Mouse (Mus musculus) embryonic fibroblast, embryonic 13.5 days (primary cell): ENCODE results near the gene Parp1.

Source experiments
- CTCF ChIP-seq: IDR thresholded peaks from 2 replicates; pipeline ENCODE4 v1.5.1; 2011; ENCODE audit warnings: mild to moderate bottlenecking, control low read depth, low read length, moderate library complexity, borderline replicate concordance; ENCODE audit not compliant: insufficient read depth
- POLR2A ChIP-seq: IDR thresholded peaks from 2 replicates; pipeline ENCODE4 v1.6.1; 2011; ENCODE audit warnings: low read depth, mild to moderate bottlenecking, control low read depth, low read length, moderate library complexity

GRCm38 (mm10) chr1:180561187-180561586, 7.5 kb upstream of the Parp1 start:
- TF ChIP-seq POLR2A = no peak
- no peak for TF ChIP-seq CTCF
